Mouse (Mus musculus): ENCODE results near the gene Ino80e. TPM values are rescaled to one million over a fixed set of nuclear protein-coding genes. Genes with fewer than 3 reads are reported as not detected.

The Ino80e gene
- 57.0 TPM for polyA plus RNA-seq (2015; fragmentation: Illumina TruSeq; extraction: RNeasy Lipid Tissue Mini Kit (QIAGEN cat#74804); ENCODE audit: low read depth, low replicate concordance)

GRCm38 (mm10) chr7:126862147-126862784, at the start of gene Ino80e:
Gene Ino80e (minus strand): TSS chr7:126862377.

GRCm38 (mm10) chr7:126884286-126885164, 22.3 kb upstream of the Ino80e start, which contains the start of gene Taok2:
Gene Taok2 (minus strand): TSS chr7:126884703.

GRCm38 (mm10) chr7:126861429-126862130, 597 bp downstream of the Ino80e start, which contains the start of gene Hirip3:
Gene Hirip3 (plus strand): TSS chr7:126861972.

GRCm38 (mm10) chr7:126847116-126847420, 15.1 kb downstream of the Ino80e start, which contains the start of gene Doc2a:
Gene Doc2a (plus strand): TSS chr7:126847416.

GRCm38 (mm10) chr7:126831539-126831938, 30.6 kb downstream of the Ino80e start, which contains the start of gene 4930451I11Rik:
Gene 4930451I11Rik (minus strand): TSS chr7:126831639.

Other genes starting within 250 kb of the Ino80e start
- gene Nupr1, start 231.5 kb downstream of the Ino80e start, polyA plus RNA-seq (2015; fragmentation: Illumina TruSeq; extraction: RNeasy Lipid Tissue Mini Kit (QIAGEN cat#74804); ENCODE audit: low read depth, low replicate concordance), result 19.3 TPM
- gene Sgf29, start 213.1 kb downstream of the Ino80e start, polyA plus RNA-seq (2015; fragmentation: Illumina TruSeq; extraction: RNeasy Lipid Tissue Mini Kit (QIAGEN cat#74804); ENCODE audit: low read depth, low replicate concordance), result 22.6 TPM
- 21.5 TPM for gene Sult1a1, start 185.9 kb downstream of the Ino80e start, polyA plus RNA-seq (2015; fragmentation: Illumina TruSeq; extraction: RNeasy Lipid Tissue Mini Kit (QIAGEN cat#74804); ENCODE audit: low read depth, low replicate concordance)
- gene Bola2, start 167.0 kb downstream of the Ino80e start, polyA plus RNA-seq (2015; fragmentation: Illumina TruSeq; extraction: RNeasy Lipid Tissue Mini Kit (QIAGEN cat#74804); ENCODE audit: low read depth, low replicate concordance), result 64.2 TPM
- 14.6 TPM for gene Slx1b, start 166.6 kb downstream of the Ino80e start, polyA plus RNA-seq (2015; fragmentation: Illumina TruSeq; extraction: RNeasy Lipid Tissue Mini Kit (QIAGEN cat#74804); ENCODE audit: low read depth, low replicate concordance)
- 136 TPM for gene Coro1a, start 154.6 kb downstream of the Ino80e start, polyA plus RNA-seq (2015; fragmentation: Illumina TruSeq; extraction: RNeasy Lipid Tissue Mini Kit (QIAGEN cat#74804); ENCODE audit: low read depth, low replicate concordance)
- gene Mapk3, start 102.8 kb downstream of the Ino80e start, polyA plus RNA-seq (2015; fragmentation: Illumina TruSeq; extraction: RNeasy Lipid Tissue Mini Kit (QIAGEN cat#74804); ENCODE audit: low read depth, low replicate concordance), result 169 TPM
- 2.1 TPM for gene Gdpd3, start 96.0 kb downstream of the Ino80e start, polyA plus RNA-seq (2015; fragmentation: Illumina TruSeq; extraction: RNeasy Lipid Tissue Mini Kit (QIAGEN cat#74804); ENCODE audit: low read depth, low replicate concordance)
- gene Ypel3, start 85.4 kb downstream of the Ino80e start, polyA plus RNA-seq (2015; fragmentation: Illumina TruSeq; extraction: RNeasy Lipid Tissue Mini Kit (QIAGEN cat#74804); ENCODE audit: low read depth, low replicate concordance), result 387 TPM
- gene Tbx6, start 80.9 kb downstream of the Ino80e start, polyA plus RNA-seq (2015; fragmentation: Illumina TruSeq; extraction: RNeasy Lipid Tissue Mini Kit (QIAGEN cat#74804); ENCODE audit: low read depth, low replicate concordance), result 1.5 TPM
- gene Ppp4c, start 69.9 kb downstream of the Ino80e start, polyA plus RNA-seq (2015; fragmentation: Illumina TruSeq; extraction: RNeasy Lipid Tissue Mini Kit (QIAGEN cat#74804); ENCODE audit: low read depth, low replicate concordance), result 61.6 TPM
- 55.7 TPM for gene Fam57b, start 64.7 kb downstream of the Ino80e start, polyA plus RNA-seq (2015; fragmentation: Illumina TruSeq; extraction: RNeasy Lipid Tissue Mini Kit (QIAGEN cat#74804); ENCODE audit: low read depth, low replicate concordance)
- gene 4930451I11Rik, start 30.7 kb downstream of the Ino80e start, polyA plus RNA-seq (2015; fragmentation: Illumina TruSeq; extraction: RNeasy Lipid Tissue Mini Kit (QIAGEN cat#74804); ENCODE audit: low read depth, low replicate concordance), result not detected
- 32.7 TPM for gene Doc2a, start 15.0 kb downstream of the Ino80e start, polyA plus RNA-seq (2015; fragmentation: Illumina TruSeq; extraction: RNeasy Lipid Tissue Mini Kit (QIAGEN cat#74804); ENCODE audit: low read depth, low replicate concordance)
- gene Hirip3, start 405 bp downstream of the Ino80e start, polyA plus RNA-seq (2015; fragmentation: Illumina TruSeq; extraction: RNeasy Lipid Tissue Mini Kit (QIAGEN cat#74804); ENCODE audit: low read depth, low replicate concordance), result 46.0 TPM
- 79.3 TPM for gene Taok2, start 22.3 kb upstream of the Ino80e start, polyA plus RNA-seq (2015; fragmentation: Illumina TruSeq; extraction: RNeasy Lipid Tissue Mini Kit (QIAGEN cat#74804); ENCODE audit: low read depth, low replicate concordance)
- 29.0 TPM for gene Tmem219, start 60.5 kb upstream of the Ino80e start, polyA plus RNA-seq (2015; fragmentation: Illumina TruSeq; extraction: RNeasy Lipid Tissue Mini Kit (QIAGEN cat#74804); ENCODE audit: low read depth, low replicate concordance)
- 159 TPM for gene Kctd13, start 66.5 kb upstream of the Ino80e start, polyA plus RNA-seq (2015; fragmentation: Illumina TruSeq; extraction: RNeasy Lipid Tissue Mini Kit (QIAGEN cat#74804); ENCODE audit: low read depth, low replicate concordance)
- gene Asphd1, start 87.2 kb upstream of the Ino80e start, polyA plus RNA-seq (2015; fragmentation: Illumina TruSeq; extraction: RNeasy Lipid Tissue Mini Kit (QIAGEN cat#74804); ENCODE audit: low read depth, low replicate concordance), result 39.0 TPM
- gene Sez6l2, start 88.2 kb upstream of the Ino80e start, polyA plus RNA-seq (2015; fragmentation: Illumina TruSeq; extraction: RNeasy Lipid Tissue Mini Kit (QIAGEN cat#74804); ENCODE audit: low read depth, low replicate concordance), result 234 TPM
- gene Cdipt, start 113.5 kb upstream of the Ino80e start, polyA plus RNA-seq (2015; fragmentation: Illumina TruSeq; extraction: RNeasy Lipid Tissue Mini Kit (QIAGEN cat#74804); ENCODE audit: low read depth, low replicate concordance), result 168 TPM
- gene Cdiptos, start 113.7 kb upstream of the Ino80e start, polyA plus RNA-seq (2015; fragmentation: Illumina TruSeq; extraction: RNeasy Lipid Tissue Mini Kit (QIAGEN cat#74804); ENCODE audit: low read depth, low replicate concordance), result 0.82 TPM
- 4.3 TPM for gene Mvp, start 152.2 kb upstream of the Ino80e start, polyA plus RNA-seq (2015; fragmentation: Illumina TruSeq; extraction: RNeasy Lipid Tissue Mini Kit (QIAGEN cat#74804); ENCODE audit: low read depth, low replicate concordance)
- not detected for gene Pagr1b, start 154.1 kb upstream of the Ino80e start, polyA plus RNA-seq (2015; fragmentation: Illumina TruSeq; extraction: RNeasy Lipid Tissue Mini Kit (QIAGEN cat#74804); ENCODE audit: low read depth, low replicate concordance)
- 21.8 TPM for gene Pagr1a, start 155.0 kb upstream of the Ino80e start, polyA plus RNA-seq (2015; fragmentation: Illumina TruSeq; extraction: RNeasy Lipid Tissue Mini Kit (QIAGEN cat#74804); ENCODE audit: low read depth, low replicate concordance)
- 57.4 TPM for gene Gm42742, start 158.7 kb upstream of the Ino80e start, polyA plus RNA-seq (2015; fragmentation: Illumina TruSeq; extraction: RNeasy Lipid Tissue Mini Kit (QIAGEN cat#74804); ENCODE audit: low read depth, low replicate concordance)
- gene Prrt2, start 158.8 kb upstream of the Ino80e start, polyA plus RNA-seq (2015; fragmentation: Illumina TruSeq; extraction: RNeasy Lipid Tissue Mini Kit (QIAGEN cat#74804); ENCODE audit: low read depth, low replicate concordance), result 205 TPM
- 137 TPM for gene Maz, start 164.7 kb upstream of the Ino80e start, polyA plus RNA-seq (2015; fragmentation: Illumina TruSeq; extraction: RNeasy Lipid Tissue Mini Kit (QIAGEN cat#74804); ENCODE audit: low read depth, low replicate concordance)
- 8.7 TPM for gene Kif22, start 180.1 kb upstream of the Ino80e start, polyA plus RNA-seq (2015; fragmentation: Illumina TruSeq; extraction: RNeasy Lipid Tissue Mini Kit (QIAGEN cat#74804); ENCODE audit: low read depth, low replicate concordance)
- gene Zg16, start 225.0 kb upstream of the Ino80e start, polyA plus RNA-seq (2015; fragmentation: Illumina TruSeq; extraction: RNeasy Lipid Tissue Mini Kit (QIAGEN cat#74804); ENCODE audit: low read depth, low replicate concordance), result not detected
- 2.3 TPM for gene AI467606, start 229.0 kb upstream of the Ino80e start, polyA plus RNA-seq (2015; fragmentation: Illumina TruSeq; extraction: RNeasy Lipid Tissue Mini Kit (QIAGEN cat#74804); ENCODE audit: low read depth, low replicate concordance)

Data from brain, adult 10 weeks (tissue).